Mouse (Mus musculus) layer of hippocampus, adult 18-20 months (tissue): ENCODE data around the gene Gps2. TPM values are rescaled to one million over a fixed set of nuclear protein-coding genes. Genes with fewer than 3 reads are reported as not detected.
"Not testable (repeated sequence)": the region's sequence is repeated elsewhere in the genome, so short reads cannot be mapped to it uniquely, and the experiment has no call there.

Experiments
- DNase-seq, 2 experiments: peaks; one replicate each; pipeline ENCODE4 v3.0.0; 2022; ENCODE audit warnings: low spot score in 2 of 2
- total RNA-seq, 2 experiments: library from RNA; stranded (reverse); gene quantifications; 2 replicates each; pipeline ENCODE4 v1.2.3; 2021

The Gps2 gene
- total RNA-seq, 2 experiments from 2014 or later, result 35.7 to 36.1 TPM

DNA sequence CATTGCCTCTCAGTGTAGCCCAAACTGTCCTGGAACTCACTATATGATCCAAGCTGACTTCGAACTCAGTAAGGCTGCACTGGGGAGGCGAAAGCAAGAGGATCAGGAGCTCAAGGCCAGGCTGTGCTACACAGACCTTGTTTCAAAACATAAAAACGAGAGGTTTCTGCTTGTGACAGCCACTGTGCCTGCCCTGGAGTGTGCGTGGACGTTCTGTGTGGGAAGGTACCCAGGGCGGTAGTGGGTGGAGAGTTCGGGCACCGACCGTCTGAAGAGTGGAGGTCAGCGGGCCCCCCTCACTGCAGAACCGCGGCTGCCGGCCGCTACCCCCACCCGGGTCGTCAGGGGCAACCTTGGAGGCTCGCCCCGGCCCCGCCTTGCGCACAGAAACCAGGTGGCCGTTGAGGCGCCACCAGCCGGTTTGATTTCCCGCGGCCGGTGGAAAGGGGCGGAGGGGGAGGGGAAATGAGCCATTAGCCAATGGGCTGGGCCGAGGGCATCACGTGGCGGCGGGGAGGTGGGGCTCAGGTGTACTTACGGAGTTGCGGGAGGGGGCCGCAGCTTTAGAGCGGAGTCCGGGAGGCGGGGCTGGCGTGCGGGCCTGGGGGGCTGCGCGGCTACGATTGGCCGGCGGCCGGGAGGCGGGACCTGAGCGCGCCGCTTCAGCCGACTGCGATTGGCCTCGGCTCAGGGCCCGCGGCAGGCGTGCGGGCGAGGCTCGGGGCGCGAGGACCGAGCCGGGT is 21.6 kb downstream of the Gps2 start, which contains the start of gene Ybx2:
TSS of gene Ybx2 (plus strand) at position 660 of the 743 bp plus-strand sequence.
- DNase-seq, result peak; percentile 79 to 85

DNA sequence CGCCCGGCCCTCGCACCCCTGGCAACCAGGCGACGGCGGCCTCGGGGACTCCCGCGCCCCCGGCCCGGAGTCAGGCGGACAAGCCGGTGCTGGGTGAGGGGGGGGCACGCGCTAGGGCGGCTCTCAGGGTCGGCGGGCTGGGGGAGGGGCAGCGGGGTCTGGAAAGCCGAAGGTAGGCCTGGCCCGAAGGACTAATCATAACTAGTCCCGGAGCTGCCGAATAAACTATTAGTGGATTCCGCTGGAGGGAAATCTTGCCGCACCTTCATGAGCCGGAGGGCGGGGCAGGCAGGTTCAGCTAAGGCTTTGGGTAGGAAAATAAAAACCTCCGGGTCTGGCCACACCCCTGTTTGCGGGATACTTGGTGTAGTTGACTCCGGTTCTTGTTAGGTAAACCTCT is 22.5 kb downstream of the Gps2 start:
- no peak for DNase-seq

DNA sequence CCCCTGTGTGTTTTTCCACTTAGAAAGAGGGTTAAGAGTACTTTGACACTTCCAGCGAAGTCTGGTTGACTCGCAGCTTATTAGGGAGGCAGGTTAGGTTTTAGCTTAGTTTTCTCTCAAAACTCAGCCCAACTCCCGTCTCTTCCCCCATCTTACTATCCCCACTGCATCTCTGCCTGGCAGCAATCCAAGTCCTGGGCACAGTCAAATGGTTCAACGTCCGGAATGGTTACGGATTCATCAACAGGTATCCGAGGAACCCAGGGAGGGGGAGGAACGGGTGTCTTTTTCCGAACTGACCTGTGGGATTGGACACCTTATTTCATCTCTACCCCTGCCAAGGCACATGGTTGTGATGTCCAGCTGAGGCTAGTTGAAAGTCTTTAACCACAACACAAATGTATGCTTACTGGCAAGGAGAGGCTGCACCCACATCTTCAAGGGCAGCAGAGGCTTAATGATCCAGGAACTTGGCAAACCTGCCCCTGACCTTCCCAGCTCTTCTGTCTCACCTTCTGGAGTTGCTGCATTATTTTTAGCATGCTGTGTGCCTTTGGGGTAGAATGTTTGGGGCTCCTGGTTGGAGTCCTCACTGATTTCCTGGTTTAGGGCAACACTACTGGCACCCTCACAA is 23.1 kb downstream of the Gps2 start:
- DNase-seq, result no peak

DNA sequence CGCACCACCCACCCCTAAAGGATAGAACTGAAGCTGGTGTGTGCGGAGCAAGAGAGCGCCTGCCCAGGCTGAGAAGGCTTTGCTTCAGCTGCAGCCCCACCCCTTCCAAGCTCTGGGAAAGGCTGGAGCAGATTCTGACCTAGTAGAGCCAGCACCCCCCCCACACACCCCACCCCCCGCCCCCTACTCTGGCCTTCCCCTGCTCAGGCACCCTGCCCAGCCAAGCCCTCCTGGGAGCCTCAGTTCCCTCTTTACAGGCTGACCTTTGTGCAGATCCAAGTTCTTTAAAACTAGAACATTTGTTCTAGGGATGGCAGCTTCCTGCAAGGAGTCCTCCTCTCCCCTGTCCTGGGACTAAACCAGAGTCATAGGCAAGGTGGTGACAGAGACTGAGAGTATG is 23.7 kb downstream of the Gps2 start:
- no peak for DNase-seq

DNA sequence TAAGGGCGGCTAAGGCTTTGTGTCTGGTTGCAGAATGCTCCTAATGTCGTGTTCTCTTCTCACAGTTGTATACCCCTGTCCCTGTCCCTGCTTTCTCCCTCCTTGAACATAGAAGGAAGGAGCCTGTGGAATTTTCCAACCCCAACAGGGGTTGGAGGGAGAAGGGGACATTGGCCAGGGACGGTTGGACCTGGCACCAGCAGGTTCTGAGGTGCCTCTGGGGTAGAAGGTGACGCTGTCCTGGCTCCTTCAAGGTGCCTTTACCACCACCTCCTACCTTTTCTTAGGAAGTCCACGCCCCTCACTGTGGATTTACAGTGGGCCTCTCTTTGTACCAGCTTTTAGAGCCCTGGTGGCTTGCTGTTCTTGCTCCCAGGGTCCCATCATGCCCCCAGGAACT is 24.1 kb downstream of the Gps2 start:
- no peak for DNase-seq

DNA sequence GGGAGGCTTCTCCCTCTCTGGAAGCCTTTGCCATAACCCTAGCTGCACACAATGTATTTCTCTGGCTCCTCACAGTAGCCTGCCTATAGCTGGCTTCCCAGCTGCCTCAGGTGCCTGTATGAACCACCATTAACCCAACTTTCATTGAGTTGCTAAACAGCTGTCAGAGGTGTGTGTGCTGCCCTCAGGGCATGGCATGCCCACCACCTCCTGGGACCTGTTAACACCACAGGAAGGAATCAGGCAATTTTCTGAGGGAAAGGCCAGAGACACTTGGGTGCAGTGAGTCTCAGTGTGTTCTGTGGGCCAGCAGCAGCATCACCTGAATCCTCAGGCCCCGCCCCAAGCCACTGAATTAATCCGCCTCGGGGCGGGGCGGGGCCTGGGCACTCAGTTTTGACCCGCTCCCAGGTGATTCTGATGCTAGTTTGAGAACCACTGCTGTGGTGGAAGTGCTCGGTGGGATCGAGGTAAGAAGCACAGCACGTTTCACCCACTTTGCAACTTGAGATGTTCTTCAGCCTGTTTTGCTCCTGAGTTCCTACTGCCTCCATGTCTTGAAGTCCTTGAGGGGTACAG is 24.8 kb downstream of the Gps2 start:
- DNase-seq, result no peak

DNA sequence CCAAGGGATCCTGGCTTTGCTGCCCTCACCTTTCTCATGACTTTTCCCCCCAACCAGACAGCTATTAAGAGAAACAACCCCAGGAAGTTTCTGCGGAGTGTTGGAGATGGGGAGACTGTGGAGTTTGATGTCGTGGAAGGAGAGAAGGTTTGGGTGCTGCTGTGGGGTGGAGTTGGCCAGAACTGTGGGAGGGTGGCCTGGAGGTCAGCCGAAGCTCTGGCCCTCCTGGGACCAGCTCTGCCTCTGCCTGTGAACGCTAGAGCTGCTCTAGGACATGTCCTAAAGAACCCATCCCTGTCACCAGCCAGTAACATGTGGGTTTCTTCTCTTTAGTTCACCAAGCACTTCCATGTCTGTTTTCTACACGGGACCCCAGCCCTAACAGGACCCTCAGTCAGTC is 25.5 kb downstream of the Gps2 start:
- no peak for DNase-seq

DNA sequence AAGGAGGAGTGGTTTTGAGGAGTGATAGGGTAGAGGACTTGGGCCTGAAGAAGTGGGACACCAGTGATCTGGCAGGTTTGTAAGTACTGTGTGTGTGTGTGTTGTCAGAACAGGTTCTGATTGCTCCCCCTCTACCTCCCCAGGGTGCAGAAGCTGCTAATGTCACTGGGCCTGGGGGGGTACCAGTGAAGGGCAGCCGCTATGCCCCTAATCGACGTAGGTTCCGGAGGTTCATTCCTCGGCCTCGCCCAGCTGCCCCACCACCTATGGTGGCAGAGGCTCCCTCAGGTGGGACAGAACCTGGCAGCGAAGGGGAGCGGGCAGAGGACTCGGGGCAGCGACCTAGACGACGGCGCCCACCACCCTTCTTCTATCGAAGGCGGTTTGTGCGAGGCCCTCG is 26.0 kb downstream of the Gps2 start:
- no peak for DNase-seq

DNA sequence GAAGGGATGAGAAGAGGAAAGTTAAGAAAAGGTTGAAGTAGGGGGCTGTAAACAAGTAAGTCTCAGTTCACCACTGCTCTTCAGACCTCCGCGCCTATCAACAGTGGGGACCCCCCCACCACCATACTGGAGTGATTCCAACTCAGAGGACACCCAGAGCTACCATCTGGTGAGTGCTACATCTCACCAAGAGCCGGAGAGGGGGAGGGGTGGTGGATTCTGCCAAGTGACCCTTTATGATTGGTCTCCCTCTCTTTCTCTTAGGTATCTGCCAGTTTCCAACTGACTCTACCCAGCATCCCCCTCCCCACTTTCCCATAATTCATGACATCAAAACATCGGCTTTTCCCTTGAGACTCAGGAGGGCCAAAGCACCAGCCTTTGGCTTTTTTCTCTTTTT is 27.3 kb downstream of the Gps2 start:
- no peak for DNase-seq

DNA sequence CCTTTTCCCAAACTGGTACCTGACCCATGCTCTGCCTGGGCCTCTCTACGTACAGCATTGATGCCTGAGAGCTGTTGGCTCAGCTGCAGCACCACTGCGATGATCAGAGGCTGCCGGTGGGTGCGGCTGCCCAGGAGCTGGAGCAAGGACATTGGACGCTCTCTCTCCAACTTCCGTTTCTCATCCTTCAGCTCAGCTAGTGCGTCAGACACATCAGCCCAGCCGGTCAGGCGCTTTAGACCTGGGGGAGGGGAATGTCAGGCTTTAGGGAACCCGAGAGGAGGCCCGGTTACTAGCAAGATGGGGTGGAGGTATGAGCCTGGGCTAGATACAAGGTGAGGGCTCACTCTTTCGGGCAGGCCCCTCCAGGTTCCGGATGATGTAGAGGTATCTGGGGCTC is 31.5 kb downstream of the Gps2 start:
- DNase-seq, result no peak

DNA sequence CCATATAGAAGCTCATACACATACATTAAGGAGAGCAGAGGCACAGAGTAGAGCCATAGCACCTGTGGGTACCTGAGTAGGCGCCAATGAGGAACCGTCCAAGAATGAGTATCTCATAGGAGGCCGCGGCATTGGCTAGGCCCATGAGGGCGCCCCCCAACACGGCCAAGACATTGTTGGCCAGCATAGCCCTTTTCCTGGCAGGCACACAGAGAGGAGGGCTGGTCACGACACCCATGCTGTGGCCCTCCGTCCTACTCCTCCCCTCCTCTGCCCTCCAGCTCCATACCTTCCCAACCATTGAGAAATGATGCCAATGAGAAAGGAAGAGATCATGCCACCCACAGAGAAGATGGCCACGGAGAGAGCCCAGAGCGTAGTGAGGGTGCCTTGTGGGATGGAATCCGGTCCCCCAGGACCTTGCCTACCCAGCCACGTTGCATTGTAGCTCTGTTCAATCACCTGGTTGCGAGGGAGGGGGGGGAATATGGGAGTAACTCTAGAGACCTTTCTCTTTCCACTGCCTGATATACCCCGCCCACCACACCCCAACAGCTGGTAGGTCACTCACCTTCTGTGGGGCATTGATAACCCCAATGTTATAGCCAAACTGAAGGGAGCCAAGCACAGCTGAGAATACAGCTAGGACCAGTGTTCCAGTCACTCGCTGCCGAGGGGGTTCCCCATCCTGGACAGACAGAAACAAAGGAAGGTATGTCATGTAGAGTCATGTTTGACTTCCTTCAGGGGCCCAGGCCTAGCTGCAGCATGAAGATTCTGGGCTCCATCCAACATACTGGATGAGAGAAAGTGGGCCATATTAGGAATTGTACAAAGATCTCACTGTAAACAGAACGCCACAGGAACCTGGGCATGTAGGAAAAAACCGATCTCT is 32.6 kb downstream of the Gps2 start:
- DNase-seq, result no peak

DNA sequence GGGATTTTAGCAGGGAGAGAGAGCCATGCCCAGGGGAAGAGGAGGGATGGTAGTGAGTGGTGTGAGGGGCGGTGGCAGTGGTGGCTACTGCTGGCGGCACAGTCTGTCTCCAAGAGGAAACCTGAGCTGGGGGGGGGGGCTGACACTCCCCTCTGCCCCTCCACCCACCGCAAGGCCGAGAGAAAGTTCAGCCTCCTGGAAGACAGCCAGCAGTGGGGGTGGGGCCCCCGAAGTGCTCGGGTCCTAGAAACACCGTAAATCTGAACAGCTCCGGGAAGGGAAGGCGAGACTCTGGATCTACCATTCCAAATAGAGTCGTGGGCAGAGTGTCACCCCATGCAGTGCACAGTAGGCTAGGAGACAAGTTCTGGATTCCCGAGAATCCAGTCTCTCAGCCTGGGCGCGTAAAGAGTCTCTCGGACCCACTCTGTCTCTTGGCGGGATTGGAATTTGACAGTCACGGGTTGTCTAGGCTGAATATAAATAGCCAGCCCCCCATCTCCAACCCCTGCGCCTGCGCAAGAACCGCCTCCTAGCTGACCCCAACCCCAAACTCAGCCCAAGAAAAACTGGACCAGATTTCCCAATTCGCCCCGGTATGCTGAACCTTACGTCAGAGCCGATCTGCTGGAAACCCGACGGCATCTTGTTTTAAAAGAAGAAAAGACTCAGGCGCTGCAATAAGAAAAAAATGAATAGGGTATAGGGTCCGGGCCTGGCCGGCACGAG is 33.8 kb downstream of the Gps2 start:
- no peak for DNase-seq

DNA sequence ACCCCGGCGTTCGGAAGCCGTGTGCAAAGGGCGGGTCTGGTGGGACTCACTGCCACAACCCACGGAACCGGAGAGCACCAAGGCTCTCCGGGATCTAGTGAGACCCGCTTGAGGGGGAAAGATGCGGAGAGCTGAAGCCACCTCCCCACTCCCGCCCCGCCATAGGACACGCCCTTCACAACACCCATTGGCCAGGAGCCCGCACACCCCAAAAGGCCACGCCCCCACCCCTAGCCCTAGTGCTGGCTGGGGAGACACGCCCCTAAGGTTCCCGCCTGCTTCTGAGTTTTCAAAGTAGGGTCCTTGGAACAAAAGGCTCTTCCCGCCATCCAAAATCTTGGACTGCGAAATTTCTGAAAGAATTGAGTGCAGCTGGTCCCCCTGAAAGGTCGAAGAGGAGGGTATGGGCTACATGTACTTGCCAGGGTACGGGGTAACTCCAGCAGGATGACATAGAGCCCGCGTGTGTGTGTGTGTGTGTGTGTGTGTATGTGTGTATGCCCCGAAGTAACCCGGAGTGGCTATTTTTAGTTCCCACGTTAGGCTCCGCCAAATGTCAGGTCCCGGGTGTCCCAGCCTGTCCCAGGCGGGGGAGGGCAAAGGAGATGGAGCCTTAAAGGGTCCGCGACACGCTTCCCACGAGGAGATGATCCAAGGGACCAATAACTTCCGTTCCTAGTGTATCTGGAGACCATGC is 34.5 kb downstream of the Gps2 start, which contains the start of gene Slc2a4:
TSS of gene Slc2a4 (minus strand) at position 123 of the 697 bp plus-strand sequence.
- DNase-seq, result peak in 1 of 2 experiments; percentile 38

DNA sequence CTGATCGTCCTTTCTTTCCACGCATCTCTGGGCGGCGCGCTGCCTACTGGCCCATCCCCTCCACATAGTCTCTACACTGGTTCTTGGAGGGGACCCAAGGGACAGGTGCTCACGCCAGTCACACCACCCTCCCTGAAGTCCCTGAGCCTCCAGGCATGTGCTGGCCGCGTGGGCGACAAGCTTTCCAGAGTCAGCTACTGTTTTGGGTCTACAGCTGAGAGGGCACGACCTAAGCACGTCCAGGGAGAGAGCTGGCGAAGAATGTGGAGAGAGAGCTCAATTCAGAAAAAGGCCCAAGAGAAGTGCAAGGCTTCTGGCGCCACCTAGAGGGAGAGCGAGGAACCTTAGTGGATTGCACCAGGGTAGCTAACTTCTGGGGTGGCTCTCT is 35.1 kb downstream of the Gps2 start:
- DNase-seq, result peak; percentile 34 to 80

DNA sequence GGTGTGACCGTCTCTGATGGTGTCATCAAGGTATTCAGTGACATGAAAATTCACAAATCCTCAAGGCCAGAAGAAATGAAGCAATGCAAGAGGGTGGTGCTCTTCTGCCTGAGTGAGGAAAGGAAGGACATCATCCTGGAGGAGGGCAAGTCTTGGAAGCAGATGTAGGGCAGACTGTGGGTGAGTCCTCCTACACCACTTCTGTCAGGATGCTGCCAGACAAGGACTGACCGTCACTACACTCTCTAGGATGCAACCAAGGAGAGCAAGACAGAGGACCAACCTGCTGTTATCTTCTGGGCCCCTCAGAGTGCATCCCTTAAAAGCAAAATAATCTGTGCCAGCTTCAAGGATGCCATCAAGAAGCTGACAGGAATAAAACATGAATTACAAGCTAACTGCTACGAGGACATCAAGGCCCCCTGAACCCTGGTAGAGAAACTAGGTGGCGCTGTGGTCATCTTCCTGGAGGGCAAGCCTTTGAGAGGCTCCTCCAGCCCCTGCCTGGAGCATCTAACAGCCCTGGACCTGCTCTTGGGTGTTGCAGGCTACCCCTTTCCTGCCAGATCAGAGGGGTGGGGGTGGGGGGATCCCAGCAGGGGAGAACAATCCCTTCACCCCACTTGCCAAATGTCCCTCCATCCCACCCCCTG is 37.2 kb downstream of the Gps2 start:
- DNase-seq, result no peak

DNA sequence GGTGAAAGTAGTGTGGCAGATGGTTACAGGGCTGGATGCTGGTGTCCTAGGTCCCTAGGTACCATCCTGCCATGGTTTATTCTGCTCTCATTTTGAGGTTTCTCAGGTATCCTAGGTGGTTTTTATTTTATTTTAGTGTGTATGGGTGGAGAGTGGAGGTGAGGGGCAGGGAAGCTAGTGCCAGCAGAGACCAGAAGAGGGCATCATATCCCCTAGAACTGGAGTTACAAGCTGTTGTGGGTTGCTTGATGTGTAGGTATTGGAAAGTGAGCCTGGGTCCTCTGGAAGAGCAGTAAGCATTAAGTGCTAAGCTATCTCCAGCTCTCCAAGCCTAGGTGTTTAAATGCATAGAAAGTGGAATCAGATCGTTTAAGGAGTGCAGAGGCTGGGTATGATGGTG is 38.6 kb downstream of the Gps2 start:
- DNase-seq, result no peak

DNA sequence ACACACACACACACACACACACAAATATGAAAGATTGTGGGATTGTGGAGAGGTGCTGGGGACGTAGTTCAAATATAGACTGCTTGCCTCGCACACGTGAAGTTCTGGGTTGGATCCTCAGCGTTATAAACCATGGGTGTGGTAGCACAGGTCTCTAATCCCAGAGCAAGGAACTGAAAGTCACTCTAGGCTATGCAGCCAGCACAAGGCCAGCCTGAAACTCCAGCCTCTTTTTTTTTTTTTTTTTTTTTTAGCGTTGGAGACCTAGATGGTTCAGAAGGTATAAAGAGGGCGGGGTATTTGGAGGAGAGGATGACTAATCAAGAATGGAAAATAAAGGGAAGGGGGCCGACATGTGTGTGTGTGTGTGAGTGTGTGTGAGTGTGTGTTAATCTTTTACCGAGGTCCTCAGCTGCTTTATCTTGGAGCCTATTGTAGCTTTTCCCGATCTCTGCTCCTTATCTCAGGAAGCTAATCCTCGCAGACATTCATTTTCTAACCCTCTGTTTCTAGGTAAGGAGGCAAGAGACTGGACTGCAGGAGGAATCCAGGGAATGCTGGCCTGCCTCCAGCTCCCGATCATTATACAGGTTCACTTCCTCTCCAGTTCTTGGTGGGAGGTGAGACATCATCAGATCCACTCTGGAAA is 39.7 kb downstream of the Gps2 start:
- no peak for DNase-seq

DNA sequence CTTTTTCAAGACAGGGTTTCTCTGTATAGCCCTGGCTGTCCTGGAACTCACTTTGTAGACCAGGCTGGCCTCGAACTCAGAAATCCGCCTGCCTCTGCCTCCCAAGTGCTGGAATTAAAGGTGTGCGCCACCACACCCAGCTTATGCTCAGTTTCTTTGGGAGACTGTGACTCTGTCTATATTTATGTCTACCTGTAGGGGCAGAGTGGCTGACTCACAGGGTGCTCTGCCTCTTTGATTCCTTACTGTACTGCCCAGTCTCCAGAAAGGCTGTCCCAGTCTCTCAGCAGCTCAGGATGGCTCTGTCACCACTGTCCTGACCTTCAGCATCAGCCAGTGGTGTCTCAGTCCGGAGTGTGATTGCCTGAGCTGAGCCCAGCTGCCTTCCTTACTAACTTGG is 41.9 kb downstream of the Gps2 start:
- DNase-seq, result not testable (repeated sequence)

DNA sequence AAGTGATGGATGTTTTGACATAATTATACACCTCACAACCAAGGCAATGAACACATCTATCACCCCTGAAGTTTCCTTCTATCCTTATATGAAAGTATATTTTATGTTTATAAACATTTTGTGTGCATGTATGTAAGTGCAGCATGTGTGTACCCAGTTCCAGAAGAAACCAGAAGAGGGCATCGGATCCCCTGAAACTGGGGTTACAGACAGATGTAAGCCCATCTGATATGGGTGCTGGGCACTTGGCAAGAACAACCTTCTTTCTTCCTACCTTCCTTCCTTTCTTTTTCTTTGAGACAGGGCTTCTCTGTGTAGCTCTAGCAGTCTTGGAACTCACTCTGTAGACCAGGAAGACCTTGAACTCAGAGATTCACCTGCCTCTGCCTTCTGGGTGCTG is 42.5 kb downstream of the Gps2 start:
- DNase-seq, result no peak
